Mouse (Mus musculus) lung, postnatal 0 days (tissue): ENCODE results near the gene Mindy1.

Experiments
- CTCF ChIP-seq: IDR thresholded peaks from 2 replicates; pipeline ENCODE4 v1.5.1; 2016; ENCODE audit warnings: antibody characterized with exemption, mild to moderate bottlenecking
- EP300 ChIP-seq: IDR thresholded peaks from 2 replicates; pipeline ENCODE4 v1.6.1; 2016; ENCODE audit warnings: antibody characterized with exemption, mild to moderate bottlenecking, control low read depth

- TF ChIP-seq CTCF, result no peak
- TF ChIP-seq EP300, result no peak
These were observed 42.3 kb downstream of the Mindy1 start for GRCm38 (mm10) chr3:95323429-95323828.
